Mouse (Mus musculus) neural tube, embryonic 10.5 days (tissue): Measurements from ENCODE around the gene Klhl29.

ENCODE experiments used
- DNase-seq: peaks from one replicate; pipeline ENCODE4 v3.0.0-alpha.2; 2017; ENCODE audit warnings: low spot score; ENCODE audit errors: extremely low spot score

Gene Klhl29

GRCm38 (mm10) chr12:5136300-5136699, 239.2 kb downstream of the Klhl29 start:
- DNase-seq, result peak; percentile 67

- DNase-seq, result no peak
These were observed 246.3 kb downstream of the Klhl29 start for GRCm38 (mm10) chr12:5129190-5129589.

- DNase-seq, result no peak
These were observed 249.6 kb downstream of the Klhl29 start for GRCm38 (mm10) chr12:5125907-5126306.

GRCm38 (mm10) chr12:5122972-5123371, 252.5 kb downstream of the Klhl29 start:
- DNase-seq, result no peak

- DNase-seq, result no peak
These were observed 255.2 kb downstream of the Klhl29 start for GRCm38 (mm10) chr12:5120249-5120648.

- peak; percentile 87 for DNase-seq
These were observed 255.8 kb downstream of the Klhl29 start for GRCm38 (mm10) chr12:5119726-5120125.

GRCm38 (mm10) chr12:5119286-5119685, 256.2 kb downstream of the Klhl29 start:
- no peak for DNase-seq

GRCm38 (mm10) chr12:5116605-5117004, 258.9 kb downstream of the Klhl29 start:
- no peak for DNase-seq

GRCm38 (mm10) chr12:5114631-5115030, 260.9 kb downstream of the Klhl29 start:
- no peak for DNase-seq

- DNase-seq, result no peak
These were observed 264.1 kb downstream of the Klhl29 start for GRCm38 (mm10) chr12:5111343-5111742.

- no peak for DNase-seq
These were observed 266.9 kb downstream of the Klhl29 start for GRCm38 (mm10) chr12:5108613-5109012.

- DNase-seq, result no peak
These were observed 267.7 kb downstream of the Klhl29 start for GRCm38 (mm10) chr12:5107795-5108194.

- DNase-seq, result no peak
These were observed 270.9 kb downstream of the Klhl29 start for GRCm38 (mm10) chr12:5104422-5105052.

GRCm38 (mm10) chr12:5101411-5102024, 274.0 kb downstream of the Klhl29 start:
- no peak for DNase-seq

- no peak for DNase-seq
These were observed 275.9 kb downstream of the Klhl29 start for GRCm38 (mm10) chr12:5099572-5099971.

- DNase-seq, result no peak
These were observed 286.8 kb downstream of the Klhl29 start for GRCm38 (mm10) chr12:5088639-5089038.

GRCm38 (mm10) chr12:5087787-5088519, 287.5 kb downstream of the Klhl29 start:
- no peak for DNase-seq

GRCm38 (mm10) chr12:5084714-5085113, 290.8 kb downstream of the Klhl29 start:
- DNase-seq, result no peak

GRCm38 (mm10) chr12:5081480-5081879, 294.0 kb downstream of the Klhl29 start:
- no peak for DNase-seq

GRCm38 (mm10) chr12:5073191-5073590, 302.3 kb downstream of the Klhl29 start:
- DNase-seq, result no peak

GRCm38 (mm10) chr12:5070131-5070530, 305.4 kb downstream of the Klhl29 start:
- no peak for DNase-seq

- no peak for DNase-seq
These were observed 307.9 kb downstream of the Klhl29 start for GRCm38 (mm10) chr12:5067590-5067989.

GRCm38 (mm10) chr12:5048104-5048503, 327.4 kb downstream of the Klhl29 start:
- DNase-seq, result no peak
